Mouse (Mus musculus): ENCODE measurements at regions not wholly inside any gene's neighbourhood (a gene's known extent, or its start where the extent isn't known, plus 50 kb on each side); places are given as distances from the start of the nearest gene placed in this dataset.

DNA sequence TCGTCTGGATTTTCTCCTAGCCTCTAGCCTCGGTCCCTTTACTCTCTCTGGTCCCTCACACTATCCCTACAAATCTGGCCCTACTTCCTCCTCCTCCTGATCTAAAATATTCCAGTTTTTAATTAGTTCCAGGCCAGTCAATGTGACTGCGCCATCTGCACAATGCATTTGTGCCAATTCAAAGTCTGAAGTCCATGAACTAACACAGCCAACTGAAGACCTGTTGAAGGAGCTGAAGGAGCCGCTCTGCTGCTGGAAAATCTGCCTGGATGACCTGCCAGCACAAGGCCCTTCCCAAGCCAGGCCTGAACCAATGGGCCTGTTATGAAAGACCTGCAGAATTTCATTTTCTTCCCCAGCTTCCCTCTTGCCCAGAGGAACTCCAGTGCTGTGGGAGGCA is 197.9 kb upstream of the Mctp2 start:
- TF ChIP-seq CTCF (conservative IDR thresholded peaks at IDR 0.05; ENCODE audit: insufficient read depth, insufficient read length, low read depth, low read length) (no peak), POLR2A (IDR thresholded peaks at IDR 0.05; ENCODE audit: low read depth, low read length) (no peak)

All from kidney, adult 2 months (tissue).